Mouse (Mus musculus): ENCODE measurements around the gene Stk11. TPM values are rescaled to one million over a fixed set of nuclear protein-coding genes. Genes with fewer than 3 reads are reported as not detected.

The Stk11 gene
- polyA plus RNA-seq, 1 experiment from 2014 or later: 11.7 TPM

DNA sequence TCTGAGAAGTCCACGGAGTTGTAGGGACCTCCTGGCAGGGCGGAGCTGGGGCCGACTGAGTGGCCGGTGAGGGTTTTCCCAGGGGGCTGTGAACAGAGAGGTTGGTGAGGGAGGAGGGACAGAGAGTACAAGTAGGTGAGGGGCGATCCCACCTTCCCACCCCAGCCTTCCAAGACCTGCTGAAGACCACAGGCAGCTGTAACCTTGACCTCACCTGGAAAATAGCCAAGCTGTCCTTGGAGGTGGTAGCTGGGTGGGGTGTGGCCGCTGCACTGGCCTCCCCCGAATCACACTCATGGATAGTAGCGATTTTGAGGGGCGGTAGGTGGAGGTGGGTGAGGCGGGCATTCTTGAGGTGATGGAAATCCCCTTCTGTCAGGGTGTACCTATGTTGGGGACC is 19.6 kb downstream of the Stk11 start:
- no peak overlapping the region for H3K4me2 ChIP-seq (replicated peaks; ENCODE audit: low read depth)
- no peak overlapping the region for H3K4me3 ChIP-seq (ENCODE audit: low read depth, low read length)
- WGBS: 83% methylated on average over 10 of the region's 10 CpGs
- no peak overlapping the region for H3K9ac ChIP-seq (ENCODE audit: low read depth, low read length)
- TF ChIP-seq CTCF (IDR thresholded peaks at IDR 0.05; ENCODE audit: low read depth): no peak
- peaks cover 24% of the 10 kb centered on the region for H3K36me3 ChIP-seq (ENCODE audit: control insufficient read depth, insufficient read depth)
- peaks cover 26% of the 10 kb centered on the region; the same call in 1 of the 2 replicates for H3K27me3 ChIP-seq (replicated peaks; ENCODE audit: control insufficient read depth, insufficient read depth, low read length)
- ATAC-seq: no peak
- H3K27ac ChIP-seq (ENCODE audit: low read depth, low read length): no peak overlapping the region
- H3K9me3 ChIP-seq (ENCODE audit: control insufficient read depth): no peaks in the 10 kb centered on the region
- H3K4me1 ChIP-seq (replicated peaks; ENCODE audit: control insufficient read depth, insufficient read depth, low read length): peaks cover 12% of the 10 kb centered on the region; the same call in 1 of the 2 replicates

DNA sequence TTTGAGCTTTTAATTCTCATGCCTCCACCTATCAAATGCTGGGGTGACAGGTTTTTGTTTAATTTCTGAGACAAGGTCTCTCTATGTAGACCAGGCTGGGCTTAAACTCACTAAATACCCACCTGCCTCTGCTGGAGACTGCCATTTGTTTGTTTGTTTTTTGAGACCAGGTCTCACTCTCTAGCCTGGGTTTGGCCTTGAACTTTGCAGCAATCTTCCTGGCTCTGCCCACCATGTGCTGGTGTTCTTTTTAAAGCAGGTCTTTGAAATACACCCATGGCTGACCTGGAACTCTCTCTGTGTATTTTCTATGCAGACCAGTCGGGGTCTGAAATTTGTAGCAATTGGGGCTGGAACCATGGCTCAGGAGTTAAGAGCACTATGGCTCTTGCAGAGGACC is 20.0 kb downstream of the Stk11 start:
- no peak for TF ChIP-seq CTCF (IDR thresholded peaks at IDR 0.05; ENCODE audit: low read depth)
- peaks cover 26% of the 10 kb centered on the region; the same call in 1 of the 2 replicates for H3K27me3 ChIP-seq (replicated peaks; ENCODE audit: control insufficient read depth, insufficient read depth, low read length)
- no peak overlapping the region for H3K4me3 ChIP-seq (ENCODE audit: low read depth, low read length)
- peaks cover 20% of the 10 kb centered on the region for H3K36me3 ChIP-seq (ENCODE audit: control insufficient read depth, insufficient read depth)
- no peak overlapping the region for H3K27ac ChIP-seq (ENCODE audit: low read depth, low read length)
- H3K4me2 ChIP-seq (replicated peaks; ENCODE audit: low read depth): no peak overlapping the region
- H3K9ac ChIP-seq (ENCODE audit: low read depth, low read length): no peak overlapping the region
- ATAC-seq: no peak
- H3K9me3 ChIP-seq (ENCODE audit: control insufficient read depth): no peaks in the 10 kb centered on the region
- whole genome bisulfite sequencing: 88% methylated on average over 1 of the region's 1 CpGs
- H3K4me1 ChIP-seq (replicated peaks; ENCODE audit: control insufficient read depth, insufficient read depth, low read length): peaks cover 11% of the 10 kb centered on the region; the same call in 1 of the 2 replicates

DNA sequence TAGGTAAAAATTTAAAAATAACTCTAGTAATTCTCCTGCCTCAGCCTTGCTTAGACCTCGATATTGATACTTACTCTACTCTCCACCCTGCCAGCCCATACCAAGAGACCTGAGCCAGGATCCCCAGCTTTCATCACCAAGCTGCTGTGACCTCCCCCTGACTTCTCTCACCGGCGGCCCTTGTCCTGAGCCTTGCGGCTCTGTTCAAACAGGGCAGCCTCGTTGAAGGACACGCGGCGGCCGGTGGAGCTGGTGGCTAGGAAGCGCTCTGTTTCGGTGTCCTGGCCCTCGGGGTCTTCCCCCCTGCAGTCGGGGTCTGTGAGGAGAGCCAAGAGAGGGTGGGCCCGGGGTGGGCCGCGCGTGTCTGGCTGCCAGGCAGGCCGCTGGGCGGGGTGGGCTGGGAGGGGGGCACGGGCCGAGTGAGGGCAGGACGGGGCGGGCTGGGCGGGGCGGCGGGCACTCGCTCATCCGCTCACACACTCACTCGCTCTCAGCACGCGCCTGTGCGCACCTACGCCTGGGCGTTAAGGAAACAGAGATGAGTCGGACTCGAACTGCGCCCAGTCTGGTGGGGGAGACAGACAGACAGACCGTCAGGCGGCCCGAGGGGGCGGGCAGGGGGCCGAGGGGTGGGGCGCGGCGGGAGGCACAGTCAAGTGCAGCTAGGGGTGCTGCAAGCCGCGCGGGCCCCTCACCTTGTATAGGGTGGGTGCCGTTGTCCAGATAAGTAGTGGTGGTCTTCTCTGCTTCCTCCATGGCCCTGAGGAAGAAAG is 20.8 kb downstream of the Stk11 start:
- WGBS: 27% methylated on average over 45 of the region's 49 CpGs

DNA sequence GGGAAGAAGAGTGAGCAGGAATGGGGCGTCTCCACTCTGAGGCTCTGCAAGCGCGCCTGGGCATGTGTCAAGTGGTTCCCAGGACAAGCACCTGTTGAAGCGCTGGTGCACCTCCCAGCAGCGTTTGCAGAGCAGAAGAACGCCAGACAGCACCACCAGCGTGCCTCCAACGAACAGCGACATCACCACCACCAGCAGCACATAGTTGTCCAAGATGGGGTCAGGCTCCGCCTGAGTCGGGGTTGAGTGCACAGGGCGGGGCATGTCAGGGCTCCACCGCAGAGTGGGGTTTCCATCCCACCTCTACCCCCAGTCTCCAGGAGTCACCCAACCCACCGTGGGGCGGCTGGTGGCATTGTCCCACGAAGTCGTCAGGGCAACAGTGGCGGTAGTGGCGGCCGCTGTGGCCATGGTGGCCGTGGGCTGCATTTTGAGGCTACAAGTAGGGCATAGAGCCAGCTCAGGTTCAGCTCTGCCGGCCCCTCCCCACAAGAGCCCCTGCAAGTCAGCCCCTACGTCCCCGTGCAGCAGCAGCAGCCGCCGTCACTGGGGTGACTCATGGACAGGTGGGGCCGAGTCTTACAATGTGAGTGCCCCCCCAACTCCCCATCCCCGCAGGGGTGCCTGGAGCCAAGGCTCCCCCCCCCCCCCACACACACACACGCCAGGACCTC is 21.5 kb downstream of the Stk11 start:
- ATAC-seq: no peak
- WGBS: 5% methylated on average over 28 of the region's 29 CpGs
- Histone ChIP-seq H3K9ac (ENCODE audit: low read depth, low read length) (0 out of 2 replicates have a peak overlapping the region, but pooled peaks have one; percentile 22), H3K9me3 (ENCODE audit: control insufficient read depth) (no peaks in the 10 kb centered on the region), H3K4me3 (ENCODE audit: low read depth, low read length) (peak overlapping the region; percentile 57), H3K27ac (ENCODE audit: low read depth, low read length) (no peak overlapping the region), H3K4me1 (replicated peaks; ENCODE audit: control insufficient read depth, insufficient read depth, low read length) (peaks cover 7% of the 10 kb centered on the region; the same call in 1 of the 2 replicates), H3K27me3 (replicated peaks; ENCODE audit: control insufficient read depth, insufficient read depth, low read length) (peaks cover 26% of the 10 kb centered on the region; the same call in 1 of the 2 replicates), H3K4me2 (replicated peaks; ENCODE audit: low read depth) (peak overlapping the region; percentile 98), H3K36me3 (ENCODE audit: control insufficient read depth, insufficient read depth) (peaks cover 5% of the 10 kb centered on the region; the same call in 1 of the 2 replicates)
- TF ChIP-seq CTCF (IDR thresholded peaks at IDR 0.05; ENCODE audit: low read depth): 0 out of 2 replicates have a peak, but pooled peaks have one; percentile 2

More for the DNA sequence above, 20.8 kb downstream of the Stk11 start:
- Histone ChIP-seq H3K4me3 (ENCODE audit: low read depth, low read length) (peak overlapping the region; percentile 57), H3K9me3 (ENCODE audit: control insufficient read depth) (no peaks in the 10 kb centered on the region), H3K36me3 (ENCODE audit: control insufficient read depth, insufficient read depth) (peaks cover 12% of the 10 kb centered on the region; the same call in 1 of the 2 replicates), H3K27me3 (replicated peaks; ENCODE audit: control insufficient read depth, insufficient read depth, low read length) (peaks cover 26% of the 10 kb centered on the region; the same call in 1 of the 2 replicates), H3K4me1 (replicated peaks; ENCODE audit: control insufficient read depth, insufficient read depth, low read length) (peaks cover 7% of the 10 kb centered on the region; the same call in 1 of the 2 replicates), H3K4me2 (replicated peaks; ENCODE audit: low read depth) (peak overlapping the region; percentile 98; the same call in 1 of the 2 replicates), H3K27ac (ENCODE audit: low read depth, low read length) (no peak overlapping the region), H3K9ac (ENCODE audit: low read depth, low read length) (no peak overlapping the region)
- ATAC-seq: no peak
- TF ChIP-seq CTCF (IDR thresholded peaks at IDR 0.05; ENCODE audit: low read depth): no peak

DNA sequence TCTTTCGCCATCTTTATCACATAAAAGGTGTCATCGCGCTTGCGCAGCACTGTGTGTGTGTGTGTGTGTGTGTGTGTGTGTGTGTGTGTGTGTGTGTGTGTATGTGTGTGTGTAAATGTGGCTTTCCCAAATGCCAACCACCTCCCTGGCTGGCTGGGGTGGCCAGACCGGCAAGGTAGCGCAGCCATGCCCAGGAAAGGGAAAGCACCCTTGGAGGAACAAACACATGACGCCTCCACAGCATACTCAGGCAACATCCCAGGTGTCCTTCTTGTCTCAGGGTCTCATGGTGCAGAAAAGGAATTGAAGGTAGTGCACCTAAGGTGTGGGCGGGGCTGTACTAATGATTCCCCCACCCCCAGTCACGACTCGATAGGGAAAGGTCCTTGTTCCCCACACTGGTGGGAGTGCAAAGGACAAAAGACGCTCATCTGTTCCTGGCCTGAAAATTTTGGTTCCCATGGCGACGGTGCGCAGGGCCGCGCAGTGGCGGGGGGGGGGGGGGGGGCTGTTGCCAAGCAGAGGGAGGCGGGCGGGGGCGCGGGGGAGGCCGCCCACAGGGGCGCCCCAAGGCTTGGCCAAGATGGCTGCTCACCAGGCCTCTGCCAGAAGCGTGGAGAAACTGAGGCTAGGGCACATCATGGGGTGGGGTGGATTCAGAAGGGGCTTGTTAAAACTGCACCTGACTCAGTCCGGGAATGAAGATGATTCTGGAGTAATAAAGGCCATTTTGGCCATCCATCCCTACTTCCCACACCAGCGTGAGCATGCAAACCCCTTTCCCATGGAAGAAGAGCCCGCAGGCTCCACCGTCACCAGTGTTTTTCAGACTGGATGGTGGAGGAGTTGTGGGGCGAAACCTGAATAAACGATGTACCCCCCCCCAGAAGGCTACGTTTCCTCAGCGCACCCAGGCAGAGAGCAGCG is 22.3 kb downstream of the Stk11 start:
- WGBS: 8% methylated on average over 31 of the region's 33 CpGs
- no peak overlapping the region for H3K27ac ChIP-seq (ENCODE audit: low read depth, low read length)
- ATAC-seq: no peak
- H3K27me3 ChIP-seq (replicated peaks; ENCODE audit: control insufficient read depth, insufficient read depth, low read length): peaks cover 26% of the 10 kb centered on the region; the same call in 1 of the 2 replicates
- peak overlapping the region; percentile 98 for H3K4me2 ChIP-seq (replicated peaks; ENCODE audit: low read depth)
- H3K4me1 ChIP-seq (replicated peaks; ENCODE audit: control insufficient read depth, insufficient read depth, low read length): peaks cover 9% of the 10 kb centered on the region; the same call in 1 of the 2 replicates
- H3K9me3 ChIP-seq (ENCODE audit: control insufficient read depth): no peaks in the 10 kb centered on the region
- no peak for TF ChIP-seq CTCF (IDR thresholded peaks at IDR 0.05; ENCODE audit: low read depth)
- H3K36me3 ChIP-seq (ENCODE audit: control insufficient read depth, insufficient read depth): no peaks in the 10 kb centered on the region
- no peak overlapping the region for H3K9ac ChIP-seq (ENCODE audit: low read depth, low read length)
- H3K4me3 ChIP-seq (ENCODE audit: low read depth, low read length): peak overlapping the region; percentile 57
